Mouse (Mus musculus) CH12.LX (cell line): Measurements from ENCODE around the gene Zbp1.

Experiments used
- CHD2 ChIP-seq: IDR thresholded peaks from 2 replicates; pipeline ENCODE4 v1.6.1; 2011; ENCODE audit warnings: low read length, improper control_type of control experiment
- CTCF ChIP-seq, 2 experiments: IDR thresholded peaks in 1 of 2; conservative IDR thresholded peaks in 1 of 2; 2 replicates each; pipeline ENCODE4 v1.5.1; 2011 to 2012; ENCODE audit warnings: low read depth in 2 of 2, low read length in 2 of 2, improper control_type of control experiment in 1 of 2, inconsistent platforms in 1 of 2, mild to moderate bottlenecking in 1 of 2, moderate library complexity in 1 of 2
- EP300 ChIP-seq: IDR thresholded peaks from 2 replicates; pipeline ENCODE4 v1.6.1; 2011; ENCODE audit warnings: low read length, improper control_type of control experiment
- HCFC1 ChIP-seq: IDR thresholded peaks from 2 replicates; pipeline ENCODE4 v1.6.1; 2012; ENCODE audit warnings: low read depth, mild to moderate bottlenecking, inconsistent platforms, low read length, improper control_type of control experiment
- JUND ChIP-seq: conservative IDR thresholded peaks from 2 replicates; pipeline ENCODE4 v1.6.1; 2011; ENCODE audit warnings: low read depth, low read length, improper control_type of control experiment
- POLR2A ChIP-seq: IDR thresholded peaks from 2 replicates; pipeline ENCODE4 v1.6.1; 2011; ENCODE audit warnings: low read depth, mild to moderate bottlenecking, improper control_type of control experiment, low read length
- ZC3H11A ChIP-seq: IDR thresholded peaks from 2 replicates; pipeline ENCODE4 v1.6.1; 2012; ENCODE audit warnings: low read depth, mild to moderate bottlenecking, inconsistent platforms, low read length, improper control_type of control experiment

GRCm38 (mm10) chr2:173217246-173217645 lies 1.5 kb downstream of the Zbp1 start:
- no peak for TF ChIP-seq CTCF (conservative IDR thresholded peaks at IDR 0.05 in 1 of 2, IDR thresholded peaks at IDR 0.05 in 1 of 2; ENCODE audit: low read depth in 2 of 2, low read length in 2 of 2)
- TF ChIP-seq EP300 = no peak
- no peak for TF ChIP-seq HCFC1
- no peak for TF ChIP-seq POLR2A
- TF ChIP-seq JUND = no peak
- no peak for TF ChIP-seq ZC3H11A
- TF ChIP-seq CHD2 = no peak
